Mouse (Mus musculus): ENCODE measurements at regions not wholly inside any gene's neighbourhood (a gene's known extent, or its start where the extent isn't known, plus 50 kb on each side); places are given as distances from the start of the nearest gene placed in this dataset.

- H3K4me2 ChIP-seq (ENCODE audit: low read depth), result no peak overlapping the region
- ATAC-seq (ENCODE audit: insufficient read depth) (no peak), DNase-seq (ENCODE audit: low read depth in 3 of 3, low spot score in 3 of 3) (no peak)
- H3K36me3 ChIP-seq (replicated peaks; ENCODE audit: control insufficient read depth, insufficient read depth, low read depth), result no peaks in the 10 kb centered on the region
- no peak overlapping the region for H3K4me3 ChIP-seq (ENCODE audit: insufficient read depth in 1 of 2, low read depth in 2 of 2, low read length in 2 of 2)
- no peak for TF ChIP-seq EP300 (IDR thresholded peaks at IDR 0.05; ENCODE audit: low read depth)
- no peak for TF ChIP-seq CTCF (IDR thresholded peaks at IDR 0.05; ENCODE audit: low read depth)
- no peak overlapping the region for H3K27ac ChIP-seq
- H3K9ac ChIP-seq (replicated peaks), result no peak overlapping the region
- 0 out of 4 replicates have a peak, but pooled peaks cover 0 to 2% of the 10 kb centered on the region in 2 experiments for H3K4me1 ChIP-seq (replicated peaks; ENCODE audit: control insufficient read depth in 2 of 2, insufficient read depth in 2 of 2, low read length in 1 of 2)
- no peaks in the 10 kb centered on the region for H3K27me3 ChIP-seq (ENCODE audit: control insufficient read depth, insufficient read depth, low read length)
- no peaks in the 10 kb centered on the region for H3K9me3 ChIP-seq (ENCODE audit: control insufficient read depth, low read length)
- 19% methylated on average over 9 of the region's 9 CpGs for WGBS (ENCODE audit: insufficient replicate concordance)
Observed at GRCm38 (mm10) chr10:21746713-21747112, 135.3 kb upstream of the Sgk1 start.

GRCm38 (mm10) chr10:21751326-21751725, 130.7 kb upstream of the Sgk1 start:
- no peaks in the 10 kb centered on the region for H3K27me3 ChIP-seq (ENCODE audit: control insufficient read depth, insufficient read depth, low read length)
- ATAC-seq (ENCODE audit: insufficient read depth) (no peak), DNase-seq (ENCODE audit: low read depth in 3 of 3, low spot score in 3 of 3) (no peak)
- 43% methylated on average over 6 of the region's 6 CpGs for WGBS (ENCODE audit: insufficient replicate concordance)
- TF ChIP-seq EP300 (IDR thresholded peaks at IDR 0.05; ENCODE audit: low read depth) (no peak), CTCF (IDR thresholded peaks at IDR 0.05; ENCODE audit: low read depth) (no peak)
- H3K36me3 ChIP-seq (replicated peaks; ENCODE audit: control insufficient read depth, insufficient read depth, low read depth), result no peaks in the 10 kb centered on the region
- no peak overlapping the region for H3K4me3 ChIP-seq (ENCODE audit: insufficient read depth in 1 of 2, low read depth in 2 of 2, low read length in 2 of 2)
- no peaks in the 10 kb centered on the region for H3K9me3 ChIP-seq (ENCODE audit: control insufficient read depth, low read length)
- H3K4me2 ChIP-seq (ENCODE audit: low read depth), result no peak overlapping the region
- no peaks in the 10 kb centered on the region for H3K4me1 ChIP-seq (replicated peaks; ENCODE audit: control insufficient read depth in 2 of 2, insufficient read depth in 2 of 2, low read length in 1 of 2)
- H3K9ac ChIP-seq (replicated peaks), result no peak overlapping the region
- no peak overlapping the region for H3K27ac ChIP-seq

GRCm38 (mm10) chr10:21752392-21752791, 129.6 kb upstream of the Sgk1 start:
- H3K27me3 ChIP-seq (ENCODE audit: control insufficient read depth, insufficient read depth, low read length), result no peaks in the 10 kb centered on the region
- DNase-seq (ENCODE audit: low read depth in 3 of 3, low spot score in 3 of 3) (no peak), ATAC-seq (ENCODE audit: insufficient read depth) (no peak)
- no peak overlapping the region for H3K27ac ChIP-seq
- no peak overlapping the region for H3K4me2 ChIP-seq (ENCODE audit: low read depth)
- H3K4me1 ChIP-seq (replicated peaks; ENCODE audit: control insufficient read depth in 2 of 2, insufficient read depth in 2 of 2, low read length in 1 of 2), result no peaks in the 10 kb centered on the region
- 51% methylated on average over 3 of the region's 3 CpGs for WGBS (ENCODE audit: insufficient replicate concordance)
- TF ChIP-seq CTCF (IDR thresholded peaks at IDR 0.05; ENCODE audit: low read depth), result no peak
- TF ChIP-seq EP300 (IDR thresholded peaks at IDR 0.05; ENCODE audit: low read depth), result no peak
- H3K4me3 ChIP-seq (ENCODE audit: insufficient read depth in 1 of 2, low read depth in 2 of 2, low read length in 2 of 2), result no peak overlapping the region
- no peaks in the 10 kb centered on the region for H3K9me3 ChIP-seq (ENCODE audit: control insufficient read depth, low read length)
- H3K9ac ChIP-seq (replicated peaks), result no peak overlapping the region
- H3K36me3 ChIP-seq (replicated peaks; ENCODE audit: control insufficient read depth, insufficient read depth, low read depth), result no peaks in the 10 kb centered on the region

GRCm38 (mm10) chr10:21754763-21755548, 127.0 kb upstream of the Sgk1 start:
- Histone ChIP-seq H3K27ac (no peak overlapping the region), H3K4me2 (ENCODE audit: low read depth) (no peak overlapping the region), H3K27me3 (ENCODE audit: control insufficient read depth, insufficient read depth, low read length) (no peaks in the 10 kb centered on the region), H3K36me3 (replicated peaks; ENCODE audit: control insufficient read depth, insufficient read depth, low read depth) (no peaks in the 10 kb centered on the region), H3K9ac (replicated peaks) (no peak overlapping the region), H3K4me3 (ENCODE audit: insufficient read depth in 1 of 2, low read depth in 2 of 2, low read length in 2 of 2) (no peak overlapping the region), H3K9me3 (ENCODE audit: control insufficient read depth, low read length) (no peaks in the 10 kb centered on the region), H3K4me1 (replicated peaks; ENCODE audit: control insufficient read depth in 2 of 2, insufficient read depth in 2 of 2, low read length in 1 of 2) (no peaks in the 10 kb centered on the region)
- DNase-seq (ENCODE audit: low read depth in 3 of 3, low spot score in 3 of 3) (no peak), ATAC-seq (ENCODE audit: insufficient read depth) (no peak)
- WGBS (ENCODE audit: insufficient replicate concordance), result 55% methylated on average over 12 of the region's 12 CpGs
- TF ChIP-seq CTCF (IDR thresholded peaks at IDR 0.05; ENCODE audit: low read depth) (no peak), EP300 (IDR thresholded peaks at IDR 0.05; ENCODE audit: low read depth) (no peak)

GRCm38 (mm10) chr10:21755717-21756116, 126.3 kb upstream of the Sgk1 start:
- no peak overlapping the region for H3K4me3 ChIP-seq (ENCODE audit: insufficient read depth in 1 of 2, low read depth in 2 of 2, low read length in 2 of 2)
- 71% methylated on average over 4 of the region's 4 CpGs for WGBS (ENCODE audit: insufficient replicate concordance)
- TF ChIP-seq EP300 (IDR thresholded peaks at IDR 0.05; ENCODE audit: low read depth) (no peak), CTCF (IDR thresholded peaks at IDR 0.05; ENCODE audit: low read depth) (no peak)

More at GRCm38 (mm10) chr10:21755717-21756116, 126.3 kb upstream of the Sgk1 start:
- Histone ChIP-seq H3K4me1 (replicated peaks; ENCODE audit: control insufficient read depth in 2 of 2, insufficient read depth in 2 of 2, low read length in 1 of 2) (no peaks in the 10 kb centered on the region), H3K36me3 (replicated peaks; ENCODE audit: control insufficient read depth, insufficient read depth, low read depth) (no peaks in the 10 kb centered on the region), H3K27me3 (ENCODE audit: control insufficient read depth, insufficient read depth, low read length) (no peaks in the 10 kb centered on the region), H3K9ac (replicated peaks) (no peak overlapping the region), H3K4me2 (ENCODE audit: low read depth) (no peak overlapping the region), H3K9me3 (ENCODE audit: control insufficient read depth, low read length) (no peaks in the 10 kb centered on the region), H3K27ac (no peak overlapping the region)
- ATAC-seq (ENCODE audit: insufficient read depth) (no peak), DNase-seq (ENCODE audit: low read depth in 3 of 3, low spot score in 3 of 3) (no peak)

Data from liver, embryonic 14.5 days (tissue).